Comparison of ENCODE assay signal across 8 mouse cellular contexts in the genomic region with DNA sequence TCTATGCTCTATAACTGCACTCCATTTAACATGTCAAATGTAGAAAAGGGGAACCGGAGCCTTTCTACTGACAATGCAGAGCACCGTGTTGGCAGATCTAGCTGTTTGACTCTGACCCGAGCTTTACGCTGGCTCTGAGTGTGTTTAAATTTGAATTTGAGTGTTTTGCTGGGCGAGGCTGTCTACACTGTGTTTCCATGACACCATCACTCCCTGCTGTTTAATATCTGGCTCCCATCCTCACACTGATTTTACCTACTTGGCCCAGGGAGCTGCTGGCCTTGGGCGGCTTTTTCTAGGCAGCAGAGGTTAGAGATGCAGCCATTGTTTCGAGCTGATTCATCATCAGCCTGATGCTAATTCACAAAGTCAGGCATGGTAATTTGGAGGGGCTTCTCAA.
DNase-seq lines count a peak whose midpoint lies in the region; ATAC-seq lines count a peak whose summit lies in the region.

No protein-coding gene starts in this region.

- ATAC-seq in forebrain, embryonic 13.5 days = peak; percentile 46
- ATAC-seq in midbrain, embryonic 12.5 days (ENCODE audit: low FRiP score, low read depth) = peak; percentile 68

- 45% methylated on average over 7 of the region's 7 CpGs for WGBS in forebrain, embryonic 13.5 days
- 34% methylated on average over 7 of the region's 7 CpGs for WGBS in midbrain, embryonic 12.5 days

- H3K27ac ChIP-seq in forebrain, embryonic 13.5 days = peak overlapping the region; percentile 57; the same call in 1 of the 2 replicates
- H3K27ac ChIP-seq in midbrain, embryonic 12.5 days (replicated peaks) = peak overlapping the region; percentile 68; the same call in 1 of the 2 replicates

- H3K9ac ChIP-seq in forebrain, embryonic 13.5 days = no peak overlapping the region
- H3K9ac ChIP-seq in midbrain, embryonic 12.5 days (replicated peaks) = no peak overlapping the region

- H3K9me3 ChIP-seq in forebrain, embryonic 13.5 days (replicated peaks) = no peaks in the 10 kb centered on the region
- H3K9me3 ChIP-seq in midbrain, embryonic 12.5 days = no peaks in the 10 kb centered on the region

- peaks cover 3% of the 10 kb centered on the region; the same call in 1 of the 2 replicates for H3K27me3 ChIP-seq in forebrain, embryonic 13.5 days
- H3K27me3 ChIP-seq in midbrain, embryonic 12.5 days = peaks cover 29% of the 10 kb centered on the region; the same call in 1 of the 2 replicates

- no peaks in the 10 kb centered on the region for H3K36me3 ChIP-seq in forebrain, embryonic 13.5 days (ENCODE audit: poor library complexity, severe bottlenecking)
- H3K36me3 ChIP-seq in midbrain, embryonic 12.5 days = no peaks in the 10 kb centered on the region

- no peak overlapping the region for H3K4me3 ChIP-seq in forebrain, embryonic 13.5 days
- no peak overlapping the region for H3K4me3 ChIP-seq in midbrain, embryonic 12.5 days

- H3K4me2 ChIP-seq in forebrain, embryonic 13.5 days = no peak overlapping the region
- 0 out of 2 replicates have a peak overlapping the region, but pooled peaks have one; percentile 9 for H3K4me2 ChIP-seq in midbrain, embryonic 12.5 days (replicated peaks)

- peaks cover 26% of the 10 kb centered on the region for H3K4me1 ChIP-seq in forebrain, embryonic 13.5 days
- H3K4me1 ChIP-seq in midbrain, embryonic 12.5 days = peaks cover 26% of the 10 kb centered on the region

- DNase-seq in gastrocnemius, postnatal 25 days = peak; percentile 26
- DNase-seq in gastrocnemius, postnatal 4 days (ENCODE audit: low spot score in 2 of 2) = no peak
- DNase-seq in adrenal gland, postnatal 36 days = peak; percentile 24 to 35
- no peak for DNase-seq in left cerebral cortex, adult 18-20 months (ENCODE audit: low spot score in 2 of 2)
- DNase-seq in spleen, postnatal 10 days (ENCODE audit: low spot score in 2 of 2) = no peak
- DNase-seq in right cerebral cortex, postnatal 4 days = no peak

Comparison
In these comparisons a context has a peak if more than half of its experiments do, and no peak if none do; other contexts are left out.
1. DNase-seq: peak in gastrocnemius, postnatal 25 days (single experiment) and adrenal gland, postnatal 36 days (2 of 2); none in gastrocnemius, postnatal 4 days (0 of 2), left cerebral cortex, adult 18-20 months (0 of 2), spleen, postnatal 10 days (0 of 2) and right cerebral cortex, postnatal 4 days (single experiment).